Mouse (Mus musculus) C2C12 (cell line): ENCODE measurements around the gene Cd151.

Experiments used
- CTCF ChIP-seq: IDR thresholded peaks from one replicate; pipeline ENCODE4 v1.5.1; 2011; ENCODE audit not compliant: control insufficient read depth, insufficient read depth, insufficient read length
- FOSL1 ChIP-seq: IDR thresholded peaks from one replicate; pipeline ENCODE4 v1.8.0; 2011; ENCODE audit warnings: mild to moderate bottlenecking, low read length; ENCODE audit not compliant: poor library complexity, insufficient read depth, severe bottlenecking
- MAX ChIP-seq: IDR thresholded peaks from one replicate; pipeline ENCODE4 v1.6.1; 2011; ENCODE audit warnings: mild to moderate bottlenecking, control low read depth
- MYOG ChIP-seq: IDR thresholded peaks from one replicate; pipeline ENCODE4 v1.6.1; 2011; ENCODE audit not compliant: control insufficient read depth, insufficient read length; ENCODE audit errors: extremely low read depth
- USF1 ChIP-seq: IDR thresholded peaks from one replicate; pipeline ENCODE4 v1.6.1; 2011; ENCODE audit warnings: low read depth, mild to moderate bottlenecking, control low read depth, moderate library complexity

- no peak for TF ChIP-seq CTCF
- TF ChIP-seq USF1 = no peak
- no peak for TF ChIP-seq MYOG
- TF ChIP-seq FOSL1 = no peak
- TF ChIP-seq MAX = no peak
These were observed 28.8 kb upstream of the Cd151 start for GRCm38 (mm10) chr7:141438201-141438968.
